In the genomic region with DNA sequence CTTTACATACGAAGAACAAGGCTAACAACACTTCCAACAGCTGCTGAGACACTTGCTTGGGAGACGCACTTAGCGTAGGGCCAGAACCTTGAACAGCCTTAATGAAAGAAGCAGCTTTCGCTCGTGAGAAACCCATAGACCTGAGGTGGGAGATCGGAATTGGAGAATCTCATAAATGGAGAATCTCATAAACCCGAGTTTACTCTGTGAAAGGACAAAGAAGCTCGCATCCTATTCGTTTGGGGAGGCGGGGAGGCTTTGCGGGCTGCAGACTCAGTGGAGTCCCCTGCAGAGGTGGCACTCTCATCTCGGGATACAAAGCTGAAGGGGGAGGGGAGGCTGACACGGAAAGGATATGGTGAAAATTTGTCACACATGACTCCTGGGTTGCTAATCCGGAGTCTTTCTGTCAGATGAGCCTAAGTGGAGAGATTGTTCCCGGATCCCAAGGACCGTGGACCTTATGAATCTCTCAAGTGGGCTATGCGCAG, we compare ENCODE assay signal across 8 mouse cellular contexts. TPM values are rescaled to one million over a fixed set of nuclear protein-coding genes. Genes with fewer than 3 reads are reported as not detected.
DNase-seq lines count a peak whose midpoint lies in the region; ATAC-seq lines count a peak whose summit lies in the region.

No protein-coding gene starts in this region.

- no peaks in the 10 kb centered on the region for H3K36me3 ChIP-seq in kidney, embryonic 15.5 days
- H3K36me3 ChIP-seq in forebrain, embryonic 12.5 days (replicated peaks) = no peaks in the 10 kb centered on the region

- H3K27ac ChIP-seq in kidney, embryonic 15.5 days = no peak overlapping the region
- H3K27ac ChIP-seq in forebrain, embryonic 12.5 days = peak overlapping the region; percentile 3; the same call in 1 of the 2 replicates

- H3K9me3 ChIP-seq in kidney, embryonic 15.5 days (replicated peaks) = no peaks in the 10 kb centered on the region
- no peaks in the 10 kb centered on the region for H3K9me3 ChIP-seq in forebrain, embryonic 12.5 days

- DNase-seq in kidney, adult 18-20 months = no peak
- peak; percentile 47 for DNase-seq in kidney, postnatal 10 days
- peak; percentile 8 for DNase-seq in naive thymus-derived CD4-positive, alpha-beta T cell, adult 2 months (ENCODE audit: low read depth)
- no peak for DNase-seq in right cerebral cortex, postnatal 14 days
- DNase-seq in frontal cortex, postnatal 10 days (ENCODE audit: low spot score in 2 of 2) = no peak
- no peak for DNase-seq in layer of hippocampus, postnatal 25 days (ENCODE audit: extremely low spot score in 1 of 2, low spot score in 1 of 2)

- peaks cover 88% of the 10 kb centered on the region for H3K27me3 ChIP-seq in kidney, embryonic 15.5 days
- H3K27me3 ChIP-seq in forebrain, embryonic 12.5 days = peaks cover 30% of the 10 kb centered on the region

- WGBS in kidney, embryonic 15.5 days = 2% methylated on average over 17 of the region's 17 CpGs
- WGBS in forebrain, embryonic 12.5 days = 2% methylated on average over 17 of the region's 17 CpGs

- no peak overlapping the region for H3K9ac ChIP-seq in kidney, embryonic 15.5 days
- peak overlapping the region; percentile 86; the same call in 1 of the 2 replicates for H3K9ac ChIP-seq in forebrain, embryonic 12.5 days

- peak overlapping the region; percentile 96 for H3K4me2 ChIP-seq in kidney, embryonic 15.5 days
- H3K4me2 ChIP-seq in forebrain, embryonic 12.5 days = peak overlapping the region; percentile 89

- H3K4me1 ChIP-seq in kidney, embryonic 15.5 days = peaks cover 28% of the 10 kb centered on the region
- H3K4me1 ChIP-seq in forebrain, embryonic 12.5 days = peaks cover 47% of the 10 kb centered on the region

- ATAC-seq in kidney, embryonic 15.5 days (replicated peaks; ENCODE audit: low FRiP score) = no peak
- ATAC-seq in forebrain, embryonic 12.5 days (ENCODE audit: low FRiP score) = no peak

- H3K4me3 ChIP-seq in kidney, embryonic 15.5 days (replicated peaks) = peak overlapping the region; percentile 67
- peak overlapping the region; percentile 77 for H3K4me3 ChIP-seq in forebrain, embryonic 12.5 days (replicated peaks)

RNA-seq across cellular contexts. Expression of a gene that starts 1.2 kb away (rescaled TPM):
- 62.1 and 65.3 TPM in 2 replicates for polyA plus RNA-seq in kidney, embryonic 15.5 days (2015; fragmentation: Nextera tagmentation; extraction: Ambion mirVana)
- 20.1 and 21.1 TPM in 2 replicates for polyA plus RNA-seq in forebrain, embryonic 12.5 days (2016; fragmentation: Nextera tagmentation; extraction: Ambion mirVana)
- 10 to 100 TPM; 14.0 to 17.2 TPM for total RNA-seq in layer of hippocampus, postnatal 25 days (2021)

Comparison
In these comparisons a context has a peak if more than half of its experiments do, and no peak if none do; other contexts are left out.
1. DNase-seq: peak in kidney, postnatal 10 days (single experiment) and naive thymus-derived CD4-positive, alpha-beta T cell, adult 2 months (single experiment); none in kidney, adult 18-20 months (single experiment), right cerebral cortex, postnatal 14 days (single experiment), frontal cortex, postnatal 10 days (0 of 2) and layer of hippocampus, postnatal 25 days (0 of 2).